Mouse (Mus musculus): ENCODE data around the gene Kcp.

DNA sequence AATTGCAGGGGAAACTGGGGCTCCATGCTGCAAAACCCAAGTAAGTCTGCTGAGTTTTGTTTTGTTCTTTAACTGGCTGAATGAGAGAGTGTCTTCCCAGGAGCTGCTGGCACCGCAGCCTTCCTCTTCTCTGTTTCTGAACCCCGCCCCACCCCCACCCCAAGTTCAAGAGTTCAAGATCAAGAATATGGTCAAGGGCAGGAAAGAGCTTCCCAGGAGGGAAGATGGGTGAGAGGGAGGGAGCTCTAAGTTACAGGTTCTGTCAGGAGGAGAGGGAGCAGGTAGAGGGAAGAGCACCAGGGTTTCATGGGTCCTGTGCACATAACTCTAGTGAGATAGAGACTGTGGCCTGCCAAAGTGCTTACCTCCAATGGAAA, 21.7 kb upstream of the Kcp start:
- no peak for TF ChIP-seq ELF1 (IDR thresholded peaks at IDR 0.05; ENCODE audit: low read depth, low read length)
- TF ChIP-seq NRF1 (IDR thresholded peaks at IDR 0.05; ENCODE audit: low read depth, low read length), result no peak

All from CH12.LX (cell line).